ENCODE assay signal across 12 mouse cellular contexts in genomic region chr14:39956588-39956987, GRCm38 (mm10).
"Had no signal": no experiment of that assay in that cellular context is flagged by ENCODE, and none has a peak within 500 bp of the region (broad histone marks: within the 10 kb centered on the region; RNA-seq: fewer than 3 reads in every experiment).

No protein-coding gene starts in this region.

- H3K9ac ChIP-seq: limb, embryonic 13.5 days; liver, embryonic 14.5 days; midbrain, embryonic 12.5 days; neural tube, embryonic 15.5 days had no signal

- DNase-seq: kidney, adult 2 months; kidney, postnatal 25 days; layer of hippocampus, adult 9-11 months; layer of hippocampus, postnatal 36 days; left cerebral cortex, postnatal 4 days; lung, adult 18-20 months had no signal

- ATAC-seq: intestine, embryonic 16.5 days had no signal

- H3K4me3 ChIP-seq: limb, embryonic 13.5 days; midbrain, embryonic 12.5 days; myocyte; neural tube, embryonic 15.5 days had no signal

- H3K36me3 ChIP-seq: limb, embryonic 13.5 days; midbrain, embryonic 12.5 days; neural tube, embryonic 15.5 days had no signal

- H3K4me1 ChIP-seq: limb, embryonic 13.5 days; neural tube, embryonic 15.5 days had no signal

- H3K27ac ChIP-seq: limb, embryonic 13.5 days; liver, embryonic 14.5 days; midbrain, embryonic 12.5 days; neural tube, embryonic 15.5 days had no signal

- H3K9me3 ChIP-seq: limb, embryonic 13.5 days; midbrain, embryonic 12.5 days; neural tube, embryonic 15.5 days had no signal

- H3K27me3 ChIP-seq: limb, embryonic 13.5 days; midbrain, embryonic 12.5 days; neural tube, embryonic 15.5 days had no signal

- H3K4me2 ChIP-seq: limb, embryonic 13.5 days; midbrain, embryonic 12.5 days; neural tube, embryonic 15.5 days had no signal
